Mouse (Mus musculus) testis, adult 2 months (tissue): ENCODE results near the gene Bhlha9. TPM values are rescaled to one million over a fixed set of nuclear protein-coding genes. Genes with fewer than 3 reads are reported as not detected.
A peak's percentile ranks its signal among the peaks of the same experiment; 100 is the strongest.

ENCODE experiments used
- H3K27ac ChIP-seq: fragments of 200-500 bp; 2 replicates; pipeline ENCODE4 v1.5.1; 2012; ENCODE audit warnings: low read depth, low read length; ENCODE audit not compliant: control insufficient read depth, insufficient read depth
- H3K27me3 ChIP-seq: fragments of 200-500 bp; 2 replicates; pipeline ENCODE4 v1.6.1; 2012; ENCODE audit warnings: mild to moderate bottlenecking, low read length, moderate library complexity; ENCODE audit not compliant: control insufficient read depth, insufficient read depth
- H3K36me3 ChIP-seq: fragments of 200-500 bp; 2 replicates; pipeline ENCODE4 v1.6.1; 2012; ENCODE audit warnings: mild to moderate bottlenecking, low read length; ENCODE audit not compliant: control insufficient read depth, insufficient read depth
- H3K4me1 ChIP-seq: fragments of 200-500 bp; 2 replicates; pipeline ENCODE4 v1.6.1; 2012; ENCODE audit warnings: low read length; ENCODE audit not compliant: control insufficient read depth, insufficient read depth
- H3K4me3 ChIP-seq: fragments of 200-500 bp; 2 replicates; pipeline ENCODE4 v1.5.1; 2012; ENCODE audit warnings: low read depth, mild to moderate bottlenecking, low read length, moderate library complexity, mixed read lengths; ENCODE audit not compliant: control insufficient read depth
- CTCF ChIP-seq: fragments of 200-500 bp; IDR thresholded peaks from 2 replicates; pipeline ENCODE4 v1.5.1; 2012; ENCODE audit warnings: low read depth, mild to moderate bottlenecking, inconsistent platforms, low read length, moderate library complexity; ENCODE audit not compliant: control insufficient read depth, insufficient read depth, insufficient replicate concordance
- POLR2A ChIP-seq: fragments of 200-500 bp; IDR thresholded peaks from 2 replicates; pipeline ENCODE4 v1.6.1; 2012; ENCODE audit warnings: low read depth, mild to moderate bottlenecking, inconsistent platforms, low read length, moderate library complexity; ENCODE audit not compliant: control insufficient read depth
- polyA plus RNA-seq: library from polyadenylated mRNA; depleted of rRNA; stranded (reverse); fragments of >200 nt; gene quantifications from 2 replicates; pipeline ENCODE4 v1.2.3, GENCODE M21; 2012

The Bhlha9 gene
- polyA plus RNA-seq, 1 experiment: 0.49 TPM

- Histone ChIP-seq H3K4me1 (no peaks in the 10 kb centered on the region), H3K36me3 (no peaks in the 10 kb centered on the region), H3K27ac (no peak overlapping the region), H3K27me3 (no peaks in the 10 kb centered on the region), H3K4me3 (no peak overlapping the region)
- TF ChIP-seq POLR2A (no peak), CTCF (no peak)
Observed at GRCm38 (mm10) chr11:76685604-76686003, 13.3 kb downstream of the Bhlha9 start.

GRCm38 (mm10) chr11:76692096-76692495, 19.8 kb downstream of the Bhlha9 start:
- Histone ChIP-seq H3K27me3 (no peaks in the 10 kb centered on the region; the same call in 1 of the 2 replicates), H3K4me3 (no peak overlapping the region), H3K36me3 (no peaks in the 10 kb centered on the region), H3K4me1 (peaks cover 5% of the 10 kb centered on the region; the same call in 1 of the 2 replicates), H3K27ac (no peak overlapping the region)
- TF ChIP-seq POLR2A (no peak), CTCF (no peak)

- TF ChIP-seq CTCF: no peak
- no peak for TF ChIP-seq POLR2A
- Histone ChIP-seq H3K27ac (no peak overlapping the region), H3K4me3 (peak overlapping the region; percentile 39), H3K27me3 (no peaks in the 10 kb centered on the region; the same call in 1 of the 2 replicates), H3K4me1 (peaks cover 13% of the 10 kb centered on the region), H3K36me3 (no peaks in the 10 kb centered on the region)
Observed at GRCm38 (mm10) chr11:76695810-76696209, 23.5 kb downstream of the Bhlha9 start.

- Histone ChIP-seq H3K4me3 (peak overlapping the region; percentile 21; the same call in 1 of the 2 replicates), H3K36me3 (no peaks in the 10 kb centered on the region), H3K4me1 (peaks cover 13% of the 10 kb centered on the region), H3K27me3 (no peaks in the 10 kb centered on the region; the same call in 1 of the 2 replicates), H3K27ac (no peak overlapping the region)
- TF ChIP-seq POLR2A (no peak), CTCF (no peak)
Observed at GRCm38 (mm10) chr11:76699626-76700025, 27.4 kb downstream of the Bhlha9 start.

GRCm38 (mm10) chr11:76707656-76708055, 35.4 kb downstream of the Bhlha9 start:
- Histone ChIP-seq H3K4me3 (no peak overlapping the region), H3K27me3 (no peaks in the 10 kb centered on the region), H3K4me1 (peaks cover 7% of the 10 kb centered on the region), H3K27ac (no peak overlapping the region), H3K36me3 (no peaks in the 10 kb centered on the region)
- no peak for TF ChIP-seq CTCF
- TF ChIP-seq POLR2A: no peak

GRCm38 (mm10) chr11:76708066-76708465, 35.8 kb downstream of the Bhlha9 start:
- H3K36me3 ChIP-seq: no peaks in the 10 kb centered on the region
- H3K27ac ChIP-seq: no peak overlapping the region
- H3K4me1 ChIP-seq: peaks cover 7% of the 10 kb centered on the region
- H3K4me3 ChIP-seq: no peak overlapping the region
- no peaks in the 10 kb centered on the region for H3K27me3 ChIP-seq
- TF ChIP-seq CTCF: no peak
- no peak for TF ChIP-seq POLR2A

GRCm38 (mm10) chr11:76708881-76709280, 36.6 kb downstream of the Bhlha9 start:
- TF ChIP-seq POLR2A: no peak
- TF ChIP-seq CTCF: no peak
- Histone ChIP-seq H3K27me3 (no peaks in the 10 kb centered on the region), H3K27ac (no peak overlapping the region), H3K4me3 (no peak overlapping the region), H3K4me1 (peaks cover 7% of the 10 kb centered on the region), H3K36me3 (no peaks in the 10 kb centered on the region)
